Mouse (Mus musculus): ENCODE measurements around the gene 3110009E18Rik. TPM values are rescaled to one million over a fixed set of nuclear protein-coding genes. Genes with fewer than 3 reads are reported as not detected.

Gene 3110009E18Rik
- total RNA-seq, 2 experiments from 2014 or later, result 10.6 to 12.1 TPM

DNA sequence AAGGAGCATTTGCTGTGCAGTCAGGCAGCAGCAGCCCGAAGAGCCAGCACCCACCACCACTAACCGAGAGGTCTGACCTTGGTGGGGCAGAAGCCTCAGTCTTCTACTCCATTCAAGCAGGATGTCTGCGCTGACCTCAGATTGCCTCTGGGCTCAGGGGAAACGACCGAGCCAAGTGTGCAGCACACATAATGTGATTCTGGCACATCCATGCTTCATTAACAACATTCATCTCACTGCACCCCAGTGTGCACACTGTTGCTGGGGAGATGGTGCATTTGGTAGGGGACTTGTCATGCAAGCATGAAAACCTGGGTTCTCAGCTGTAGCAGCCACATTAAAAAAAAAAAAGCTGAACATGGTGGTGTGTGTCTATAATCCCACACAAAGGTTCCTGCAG is 75.0 kb downstream of the 3110009E18Rik start:
- no peak for DNase-seq

DNA sequence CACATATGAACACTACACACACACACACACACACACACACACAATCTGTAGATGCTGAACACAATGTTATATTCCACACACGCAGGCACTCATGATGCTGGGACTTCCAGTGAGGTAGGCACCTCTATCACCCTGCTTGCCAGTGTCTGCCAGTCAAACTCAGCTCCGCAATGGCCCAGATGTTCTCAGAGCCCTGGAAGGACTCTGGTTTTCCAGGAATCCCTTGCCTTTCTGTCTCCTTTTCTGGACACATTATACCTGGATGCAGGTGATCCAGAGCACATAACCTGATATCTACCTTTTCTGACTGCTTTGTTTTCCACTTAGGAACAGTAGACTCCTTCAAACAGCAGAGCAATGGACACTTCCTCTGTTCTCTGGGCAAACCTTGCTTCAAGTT is 75.7 kb downstream of the 3110009E18Rik start:
- no peak for DNase-seq

DNA sequence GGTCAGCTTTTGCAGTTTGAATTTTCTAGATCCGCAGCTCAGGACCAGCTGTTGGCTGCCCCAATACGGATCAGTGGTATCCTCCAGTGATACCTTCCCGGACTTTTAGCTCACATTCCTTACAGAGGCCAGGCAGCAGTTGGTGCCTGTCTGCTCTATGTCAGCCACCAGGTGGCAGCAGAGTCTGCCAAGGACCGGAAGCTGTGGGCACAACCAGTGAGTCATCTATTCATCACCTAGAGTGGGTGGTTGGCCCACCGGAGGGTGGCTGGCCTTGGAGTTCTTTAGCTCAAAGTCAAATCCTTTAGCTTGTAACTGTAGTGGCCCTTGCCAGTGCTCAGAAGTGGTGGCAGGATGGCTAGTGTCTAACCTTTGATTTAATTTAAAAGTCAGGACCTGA is 76.2 kb downstream of the 3110009E18Rik start:
- peak; percentile 89 to 91 for DNase-seq

DNA sequence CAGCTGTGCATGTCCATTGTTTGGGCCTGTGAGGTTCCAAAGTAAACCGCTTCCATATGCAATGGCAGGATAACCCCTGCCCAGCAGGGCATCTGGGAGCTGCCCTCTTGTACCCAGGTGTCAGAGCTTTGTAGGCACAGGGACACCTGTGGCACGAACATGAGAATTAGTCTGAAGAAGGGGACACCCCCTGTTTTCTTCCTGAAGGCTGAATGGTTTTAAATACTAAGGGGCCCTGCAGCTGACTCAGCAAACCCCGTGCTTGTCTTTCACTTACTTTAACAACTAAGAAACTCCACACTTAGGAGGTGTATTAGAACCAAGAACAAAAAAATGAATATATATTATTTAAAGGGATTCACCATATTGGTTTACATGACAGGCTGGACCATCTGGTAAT is 77.2 kb downstream of the 3110009E18Rik start:
- no peak for DNase-seq

DNA sequence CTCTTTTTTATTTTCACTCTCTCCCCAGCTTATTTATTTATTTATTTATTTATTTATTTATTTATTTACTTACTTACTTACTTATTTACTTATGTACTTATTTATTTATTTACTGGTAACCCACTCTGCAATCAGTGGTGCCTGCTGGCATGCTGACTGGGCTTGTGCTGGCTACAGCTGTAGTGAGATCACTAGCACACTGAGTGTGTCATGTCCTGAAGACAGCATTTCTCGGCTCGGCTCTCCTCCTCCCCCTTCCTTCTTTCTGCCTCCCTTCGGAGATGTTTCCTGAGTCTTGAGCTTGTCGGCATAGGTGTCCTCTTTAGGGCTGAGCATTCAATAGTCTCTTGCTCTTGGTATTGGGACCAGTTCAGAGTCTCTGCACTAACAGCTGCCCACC is 78.0 kb downstream of the 3110009E18Rik start:
- no peak for DNase-seq

DNA sequence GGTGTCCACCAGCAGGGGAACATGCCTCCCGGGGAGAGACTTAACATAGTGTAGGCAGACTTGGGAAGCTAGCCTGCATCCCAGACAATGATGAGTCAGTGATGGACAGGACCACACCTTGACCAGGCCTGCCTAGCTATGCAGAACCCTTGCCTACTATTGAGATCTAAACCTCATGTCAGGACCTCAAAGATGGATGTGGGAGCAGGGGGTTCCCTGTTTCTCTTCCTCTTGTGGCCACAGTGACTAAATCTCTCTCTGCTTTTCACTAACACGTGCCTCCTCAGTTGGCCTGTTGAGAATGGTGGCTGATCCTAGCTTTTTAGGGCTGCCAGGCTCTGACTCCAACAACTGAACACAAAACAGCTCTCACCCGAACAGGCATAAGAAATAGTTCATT is 81.6 kb downstream of the 3110009E18Rik start:
- DNase-seq, result no peak

DNA sequence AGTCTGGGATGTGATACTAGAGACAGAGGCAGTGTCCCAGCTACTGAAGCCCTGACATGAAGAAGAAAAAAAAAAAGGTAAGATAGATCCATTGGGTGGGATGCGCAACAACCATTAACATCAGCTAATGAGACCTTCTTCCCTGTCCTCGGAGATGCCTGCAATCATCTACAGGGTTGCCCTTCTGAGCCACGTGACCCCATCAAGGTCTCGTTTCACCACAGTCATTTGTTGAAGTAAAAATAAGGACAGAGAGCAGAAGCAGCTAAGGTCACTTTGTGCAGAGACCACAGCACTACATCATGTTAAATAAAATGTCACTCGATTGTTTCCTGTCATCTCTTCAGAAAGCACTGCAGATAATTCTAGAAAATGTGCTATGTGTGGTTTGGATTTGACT is 82.8 kb downstream of the 3110009E18Rik start:
- DNase-seq, result peak; percentile 54 to 73

DNA sequence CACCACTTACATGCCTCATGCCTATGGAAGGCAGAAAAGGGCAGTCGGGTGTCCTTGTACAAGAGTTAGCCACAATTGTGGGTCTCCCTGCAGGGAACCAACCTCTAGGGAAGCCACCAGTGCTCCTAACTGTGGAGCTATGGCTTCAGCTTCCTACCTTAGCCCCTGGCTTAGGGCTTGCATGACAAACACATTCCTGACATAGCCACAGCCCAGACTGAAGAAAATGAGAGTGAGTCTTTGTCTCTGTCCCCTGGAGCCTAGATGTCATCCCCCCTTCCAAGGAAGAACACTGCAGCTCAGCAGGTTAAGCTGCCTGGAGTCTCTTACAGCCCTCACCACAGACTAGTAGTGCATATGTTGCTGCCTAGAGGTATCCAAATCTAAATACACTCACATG is 83.8 kb downstream of the 3110009E18Rik start:
- DNase-seq, result no peak

DNA sequence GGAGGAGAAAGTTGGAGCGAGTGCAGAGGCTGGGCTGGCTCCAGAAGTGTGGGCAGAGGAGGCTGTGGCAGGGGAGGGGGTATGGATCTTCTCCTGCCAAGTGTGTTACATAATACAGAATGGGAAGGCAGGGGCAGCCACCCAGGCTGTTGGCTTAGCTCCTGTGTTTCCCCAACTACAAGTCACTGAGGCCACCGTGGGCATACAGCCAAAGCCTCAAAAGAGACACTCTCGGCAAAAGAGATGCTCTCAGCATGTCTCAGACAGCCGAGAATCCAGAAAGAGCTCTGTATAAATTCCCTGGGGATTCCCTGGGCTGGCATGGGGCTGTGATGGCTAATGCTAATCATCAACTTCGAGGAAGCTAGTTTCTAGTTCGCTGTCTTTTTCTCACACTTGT is 86.6 kb downstream of the 3110009E18Rik start:
- peak; percentile 44 to 54 for DNase-seq

DNA sequence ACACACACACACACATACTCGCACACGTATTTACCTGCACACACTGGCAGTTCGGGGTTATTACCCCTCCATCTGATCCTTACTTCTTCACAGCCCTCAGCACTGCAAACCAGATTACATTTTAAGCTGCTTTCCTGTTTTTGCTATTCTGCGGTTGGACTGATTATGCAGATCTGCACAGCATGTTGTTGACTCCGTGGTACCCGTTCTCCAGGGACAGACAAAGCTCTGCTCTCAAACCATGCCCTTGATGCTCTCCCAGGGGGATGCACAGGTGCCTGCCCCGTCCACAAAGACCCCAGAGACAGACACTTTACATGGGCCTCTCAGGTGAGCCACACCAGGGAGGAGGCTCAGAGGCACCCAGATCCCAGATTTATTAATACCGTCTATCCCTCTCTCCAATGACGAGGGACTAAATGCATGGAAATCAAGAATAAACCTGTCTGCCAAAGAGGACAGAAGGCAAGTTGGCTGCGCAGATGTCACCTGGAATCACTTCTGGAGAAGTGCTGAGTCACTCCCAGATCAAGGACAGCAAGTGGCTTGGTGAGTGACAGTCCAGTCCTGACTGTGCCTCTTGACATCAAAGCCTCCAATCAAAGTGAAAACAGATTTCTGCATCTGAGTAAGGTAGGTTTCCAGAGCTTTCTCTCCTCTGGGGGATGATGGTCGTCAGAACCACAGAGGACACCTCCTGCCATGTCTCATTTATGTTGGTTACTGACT is 87.7 kb downstream of the 3110009E18Rik start:
- DNase-seq, result peak; percentile 57 to 62

DNA sequence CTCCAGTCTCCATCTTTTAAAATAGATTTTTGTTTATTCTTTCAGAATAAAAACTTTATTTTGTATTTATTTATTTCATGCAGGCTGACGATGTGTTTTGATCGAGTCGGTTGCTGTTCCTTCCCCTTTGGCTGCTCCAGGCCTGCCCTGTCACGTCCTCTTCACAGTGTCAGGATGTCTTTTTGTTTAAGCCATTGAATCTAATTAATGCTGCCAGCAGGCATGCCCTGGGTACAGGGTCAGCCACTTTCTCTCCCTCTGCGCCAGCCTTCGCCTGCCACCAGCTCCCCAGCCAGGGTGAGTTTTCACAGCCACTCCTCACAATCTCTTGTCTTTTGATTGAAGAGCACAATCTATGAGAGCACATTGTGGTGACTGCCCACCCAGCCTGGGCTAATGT is 99.9 kb downstream of the 3110009E18Rik start:
- DNase-seq, result no peak

DNA sequence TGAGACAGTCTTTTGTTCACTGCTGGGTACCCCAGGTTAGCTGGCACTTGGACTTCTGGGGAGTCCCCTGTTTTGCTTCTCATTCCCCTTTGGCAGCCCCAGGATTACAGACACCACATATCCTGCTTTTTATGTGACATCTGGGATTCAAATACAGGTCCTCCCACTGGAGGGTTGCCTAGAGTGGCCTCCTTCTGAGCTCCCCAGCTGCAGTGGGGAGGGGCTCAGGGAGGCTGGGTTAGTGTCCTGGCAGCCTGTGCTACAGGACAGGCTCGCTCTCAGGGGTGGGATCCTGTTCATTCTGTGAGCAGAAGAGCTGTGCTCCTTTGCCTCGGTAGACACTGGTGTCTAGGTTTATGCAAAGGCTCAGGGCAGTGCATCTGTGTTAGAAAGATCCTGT is 100.3 kb downstream of the 3110009E18Rik start:
- no peak for DNase-seq

DNA sequence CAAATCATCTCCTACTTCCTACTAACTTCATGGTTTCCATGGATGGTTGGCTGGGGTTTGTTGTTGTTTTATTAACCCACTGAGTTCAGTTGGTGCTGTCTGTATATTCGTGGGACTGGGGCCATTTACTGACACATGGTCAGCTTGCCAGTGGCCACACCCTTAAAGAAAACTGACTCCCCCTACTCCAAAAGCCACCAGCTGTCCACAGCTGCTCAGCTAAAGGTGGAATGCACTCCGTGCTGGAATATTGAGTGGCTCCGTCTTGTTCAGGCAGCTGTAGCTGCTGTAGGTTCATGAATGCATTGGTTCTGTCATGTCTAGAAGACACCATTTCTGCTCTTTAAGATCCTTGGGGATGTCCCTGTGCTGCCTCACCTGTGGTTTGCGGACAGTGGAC is 102.6 kb downstream of the 3110009E18Rik start:
- no peak for DNase-seq

DNA sequence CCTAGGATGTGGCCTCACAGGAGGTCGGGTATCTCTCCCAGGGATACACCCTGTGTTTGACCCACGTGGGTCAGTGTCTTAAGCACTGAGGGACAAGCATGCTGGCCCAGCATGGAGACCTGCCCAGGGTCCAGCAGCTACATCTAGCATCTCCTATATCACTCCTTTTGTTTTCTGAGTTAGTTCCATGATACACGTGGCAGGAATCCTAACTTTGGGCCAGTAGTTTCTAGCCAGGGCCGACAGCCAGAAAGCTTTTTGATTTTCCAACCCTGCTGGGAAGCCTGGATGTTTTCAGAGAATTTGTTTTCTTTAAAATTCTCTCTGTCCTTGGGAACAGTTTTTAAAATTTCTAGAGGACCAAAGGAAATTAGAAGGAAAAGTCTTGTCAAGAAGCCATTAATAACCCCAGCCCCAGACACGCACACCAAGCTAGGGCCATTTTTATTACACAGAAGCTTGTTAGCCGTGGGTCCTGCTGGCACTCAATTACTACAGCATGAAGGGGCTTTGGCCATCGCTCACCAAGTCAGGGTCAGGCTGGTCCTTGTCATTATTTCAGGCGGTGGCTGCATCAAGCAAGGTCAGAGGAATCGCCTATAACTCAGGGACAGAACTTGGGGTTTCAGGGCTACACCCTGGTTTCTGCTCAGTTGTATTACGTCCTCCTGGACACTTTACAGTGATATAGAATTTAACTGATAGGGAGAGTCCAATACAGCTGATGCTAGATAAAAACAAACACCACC is 108.9 kb downstream of the 3110009E18Rik start:
- DNase-seq, result no peak

DNA sequence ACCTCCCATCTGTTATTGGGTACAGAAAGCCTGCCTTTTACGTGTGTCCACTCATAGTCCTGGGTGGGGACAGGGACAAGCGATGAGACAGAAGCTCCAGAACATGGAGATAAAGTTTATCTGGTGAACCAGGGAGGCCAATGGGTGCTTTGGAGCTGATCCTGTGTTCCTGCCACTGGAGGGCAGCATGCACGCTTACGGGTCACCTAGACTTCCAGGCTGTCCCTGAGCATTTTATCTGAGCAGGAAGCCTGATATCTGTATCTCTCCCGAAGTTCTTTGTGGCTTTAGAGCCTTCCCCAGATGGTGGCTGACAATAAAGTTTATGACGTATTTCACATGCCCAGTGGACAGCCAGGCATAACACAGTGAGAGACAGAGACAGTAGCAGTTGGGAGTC is 110.3 kb downstream of the 3110009E18Rik start:
- peak; percentile 63 to 75 for DNase-seq

DNA sequence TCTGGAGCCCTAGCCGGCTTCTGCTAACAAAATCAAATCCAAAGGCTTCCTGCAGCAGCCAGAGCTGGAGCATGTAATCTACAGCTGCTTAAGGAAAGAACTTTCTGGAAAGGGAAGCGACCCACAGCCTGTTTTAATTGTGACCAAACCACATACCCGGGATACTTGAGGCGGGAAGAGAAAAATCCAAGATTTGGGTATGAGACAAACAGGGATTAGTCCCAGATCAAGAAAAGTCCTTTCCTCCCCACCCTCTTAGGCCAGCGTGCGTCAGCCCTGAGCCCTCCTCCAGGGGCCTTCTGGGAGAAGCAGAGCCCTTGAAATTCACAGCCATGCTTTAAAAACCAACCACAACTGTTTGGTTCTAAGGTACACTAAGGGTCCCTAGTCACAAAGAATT is 111.2 kb downstream of the 3110009E18Rik start:
- DNase-seq, result no peak

DNA sequence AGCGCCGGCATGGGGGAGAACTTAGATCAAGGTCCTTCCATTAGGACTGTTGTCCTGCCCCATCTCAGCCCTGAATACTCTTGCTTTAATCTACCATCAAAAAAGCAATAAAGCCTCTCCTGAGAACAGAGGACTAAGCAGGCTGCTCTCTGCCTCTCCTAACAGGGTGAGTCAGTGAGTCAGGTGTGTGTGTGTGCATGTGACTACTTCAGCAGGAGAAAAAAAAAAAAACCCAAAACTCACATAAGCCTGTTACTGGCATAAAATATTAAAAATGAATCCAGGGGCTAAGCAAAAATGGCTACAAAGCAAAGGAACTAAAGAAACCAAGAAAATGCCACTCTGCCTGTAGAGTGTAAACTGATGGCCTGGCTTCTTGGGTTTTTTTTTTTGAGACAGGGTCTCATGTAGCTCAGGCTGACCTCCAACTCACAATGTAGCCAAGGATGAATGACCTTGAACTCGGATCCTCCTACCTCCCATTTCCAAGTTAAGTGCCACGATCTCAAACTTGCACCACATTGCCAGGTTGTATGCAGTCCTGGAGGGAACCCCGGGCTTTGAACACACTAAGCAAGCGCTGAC is 114.7 kb downstream of the 3110009E18Rik start:
- DNase-seq, result no peak

DNA sequence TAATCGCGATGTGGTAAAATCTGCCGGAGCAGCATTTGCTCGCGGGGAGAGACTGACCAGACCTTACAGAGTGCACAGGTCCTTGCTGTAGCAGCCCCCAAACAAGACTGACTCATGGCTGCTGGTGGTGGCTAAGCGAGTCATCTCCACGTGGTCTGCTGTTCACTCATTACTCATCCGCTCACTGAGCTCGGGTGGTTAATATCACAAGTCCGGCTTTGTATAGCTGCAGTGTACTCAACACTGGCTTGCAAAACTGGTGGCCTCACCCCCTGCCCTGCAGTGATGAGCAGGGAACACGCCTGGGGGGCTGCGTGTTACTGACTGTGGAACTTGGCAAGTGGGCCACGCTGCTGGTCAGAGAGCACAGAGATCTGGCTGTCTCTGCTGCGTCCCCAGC is 115.4 kb downstream of the 3110009E18Rik start:
- peak; percentile 67 to 71 for DNase-seq

DNA sequence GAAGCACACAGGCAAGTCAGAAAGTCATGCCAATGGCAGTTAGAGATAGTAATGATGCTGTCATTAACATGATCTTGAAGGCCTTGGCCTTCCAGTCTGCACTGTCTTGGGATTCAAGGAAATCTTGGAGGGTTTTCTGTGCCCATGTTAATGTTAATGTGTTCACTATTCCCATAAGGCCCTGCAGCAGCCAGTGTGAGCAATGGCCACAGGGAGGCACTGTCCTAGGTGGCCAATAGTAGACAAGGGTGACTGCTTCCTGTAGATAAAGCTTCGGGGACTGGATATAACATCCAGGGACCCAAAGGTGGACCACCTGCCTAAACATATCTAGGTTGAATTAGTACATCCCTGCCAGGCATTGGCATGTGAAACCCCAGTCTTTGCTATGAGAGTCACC is 116.1 kb downstream of the 3110009E18Rik start:
- DNase-seq, result no peak

All from adrenal gland, postnatal 36 days (tissue).